Mouse (Mus musculus): ENCODE data around the gene Gm4070. TPM values are rescaled to one million over a fixed set of nuclear protein-coding genes. Genes with fewer than 3 reads are reported as not detected.
"Not testable (repeated sequence)": the region's sequence is repeated elsewhere in the genome, so short reads cannot be mapped to it uniquely, and the experiment has no call there.

Gm4070 gene
- polyA plus RNA-seq (2015; fragmentation: Nextera tagmentation; extraction: Ambion mirVana) = 0.50 and 0.66 TPM in 2 replicates

DNA sequence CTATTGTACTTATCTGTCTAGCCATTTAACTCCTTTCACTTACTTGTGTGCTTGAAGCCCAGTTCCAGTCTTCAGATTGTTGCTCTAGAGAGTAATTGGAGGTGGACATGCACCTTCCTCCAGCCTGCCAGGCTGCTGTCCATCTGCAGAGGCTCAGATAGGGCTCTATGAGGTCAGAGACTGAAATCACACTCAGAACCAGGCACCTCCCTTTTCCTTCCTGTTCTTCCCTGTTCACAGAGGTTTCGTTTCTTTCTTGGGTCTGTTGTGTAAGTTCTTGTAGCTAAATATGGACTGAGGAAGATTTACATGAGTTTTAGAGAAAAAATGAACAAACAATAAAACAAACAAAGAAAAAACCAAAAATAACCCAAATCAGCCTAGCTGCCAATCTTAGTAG is at the start of gene Gm4070:
Gene Gm4070, minus strand, starts transcription at position 156 of the 400 bp plus-strand sequence.
- not testable (repeated sequence) for H3K27ac ChIP-seq; H3K9ac ChIP-seq; H3K4me1 ChIP-seq; H3K27me3 ChIP-seq; ATAC-seq (replicated peaks; ENCODE audit: low FRiP score); H3K4me3 ChIP-seq (replicated peaks); H3K36me3 ChIP-seq; H3K4me2 ChIP-seq; H3K9me3 ChIP-seq (replicated peaks)
- WGBS = 73% methylated on average over 1 of the region's 1 CpGs

DNA sequence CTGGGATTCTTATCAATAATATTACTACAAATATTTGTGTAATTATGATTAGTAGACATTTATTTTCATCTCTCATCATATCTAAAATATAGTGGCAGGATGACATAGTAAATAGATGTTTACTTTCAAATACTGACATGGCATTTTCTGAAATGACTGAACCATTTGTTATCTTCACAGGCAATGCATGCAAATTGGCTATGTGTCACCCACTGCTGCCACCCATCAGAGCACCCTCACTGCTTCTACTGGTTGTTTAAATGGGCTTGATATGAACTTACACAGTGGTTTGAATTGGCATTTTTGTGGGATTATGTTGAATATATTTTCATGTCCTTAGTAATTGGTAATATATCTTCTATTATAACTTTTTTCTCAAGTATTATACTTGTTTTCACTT is 773 bp upstream of the Gm4070 start:
- not testable (repeated sequence) for H3K9me3 ChIP-seq (replicated peaks); H3K27ac ChIP-seq; ATAC-seq (replicated peaks; ENCODE audit: low FRiP score); H3K27me3 ChIP-seq; H3K36me3 ChIP-seq; H3K4me3 ChIP-seq (replicated peaks); H3K4me1 ChIP-seq; H3K4me2 ChIP-seq; H3K9ac ChIP-seq

- not testable (repeated sequence) for H3K27me3 ChIP-seq; H3K4me2 ChIP-seq; H3K4me3 ChIP-seq (replicated peaks); H3K36me3 ChIP-seq; H3K9me3 ChIP-seq (replicated peaks); H3K27ac ChIP-seq; H3K4me1 ChIP-seq; H3K9ac ChIP-seq
- WGBS = no CpG with 5 or more reads among the region's 5 CpGs
- peak; percentile 58; the same call in 1 of the 2 replicates for ATAC-seq (replicated peaks; ENCODE audit: low FRiP score)
Measured at GRCm38 (mm10) chr7:105952408-105952807, 1.4 kb downstream of the Gm4070 start.

DNA sequence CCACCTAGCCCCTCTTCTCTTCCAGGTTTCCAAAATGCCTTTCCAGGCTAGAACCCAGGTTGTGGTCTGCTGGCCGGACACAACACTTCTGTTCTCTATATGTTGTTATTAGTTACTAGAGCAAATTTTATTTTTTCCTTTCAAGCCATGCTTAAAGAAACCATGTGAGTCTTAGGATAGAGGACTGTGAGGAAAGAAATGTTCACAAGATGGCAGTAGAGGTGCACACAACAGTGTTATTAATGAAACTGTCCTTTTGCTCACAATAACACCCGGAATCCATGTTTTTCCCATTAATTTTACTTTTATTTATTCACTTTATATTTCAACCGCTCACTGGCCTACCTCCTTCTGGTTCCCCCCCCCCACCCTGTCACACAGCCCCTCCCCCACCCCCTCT is 8.5 kb downstream of the Gm4070 start:
- not testable (repeated sequence) for H3K9ac ChIP-seq; H3K9me3 ChIP-seq (replicated peaks); H3K27me3 ChIP-seq; H3K4me1 ChIP-seq; H3K4me3 ChIP-seq (replicated peaks); H3K36me3 ChIP-seq; H3K4me2 ChIP-seq; ATAC-seq (replicated peaks; ENCODE audit: low FRiP score); H3K27ac ChIP-seq
- 73% methylated on average over 1 of the region's 3 CpGs for WGBS

DNA sequence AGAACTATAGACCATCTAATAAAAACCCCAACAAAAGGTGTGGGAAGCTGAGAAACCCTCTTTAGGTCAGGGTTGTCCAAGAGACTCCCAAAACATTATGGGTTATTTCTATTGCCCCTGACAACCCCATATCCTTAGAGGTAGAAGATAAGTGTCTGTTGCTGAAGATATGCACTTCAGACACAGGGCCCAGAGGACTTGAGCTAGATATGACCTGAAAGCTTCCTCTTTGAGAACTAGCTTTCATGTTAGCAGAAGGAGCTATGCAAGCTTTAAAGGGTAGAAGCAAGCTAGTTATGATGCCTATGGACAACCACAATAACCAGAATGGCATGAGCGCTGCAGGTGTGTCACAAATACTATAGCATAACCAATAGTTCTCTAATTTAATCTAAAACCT is 21.6 kb downstream of the Gm4070 start:
- not testable (repeated sequence) for ATAC-seq (replicated peaks; ENCODE audit: low FRiP score); H3K9me3 ChIP-seq (replicated peaks); H3K27me3 ChIP-seq; H3K36me3 ChIP-seq; H3K27ac ChIP-seq; H3K9ac ChIP-seq; H3K4me2 ChIP-seq; H3K4me3 ChIP-seq (replicated peaks); H3K4me1 ChIP-seq
- WGBS = no CpG with 5 or more reads among the region's 1 CpGs

- not testable (repeated sequence) for H3K36me3 ChIP-seq; H3K9ac ChIP-seq; H3K4me1 ChIP-seq; H3K27me3 ChIP-seq; H3K9me3 ChIP-seq (replicated peaks); H3K4me2 ChIP-seq; H3K4me3 ChIP-seq (replicated peaks); H3K27ac ChIP-seq
- 0 out of 2 replicates have a peak, but pooled peaks have one; percentile 46 for ATAC-seq (replicated peaks; ENCODE audit: low FRiP score)
- WGBS = 90% methylated on average over 1 of the region's 2 CpGs
Measured at GRCm38 (mm10) chr7:105883588-105884336, 70.0 kb downstream of the Gm4070 start.

DNA sequence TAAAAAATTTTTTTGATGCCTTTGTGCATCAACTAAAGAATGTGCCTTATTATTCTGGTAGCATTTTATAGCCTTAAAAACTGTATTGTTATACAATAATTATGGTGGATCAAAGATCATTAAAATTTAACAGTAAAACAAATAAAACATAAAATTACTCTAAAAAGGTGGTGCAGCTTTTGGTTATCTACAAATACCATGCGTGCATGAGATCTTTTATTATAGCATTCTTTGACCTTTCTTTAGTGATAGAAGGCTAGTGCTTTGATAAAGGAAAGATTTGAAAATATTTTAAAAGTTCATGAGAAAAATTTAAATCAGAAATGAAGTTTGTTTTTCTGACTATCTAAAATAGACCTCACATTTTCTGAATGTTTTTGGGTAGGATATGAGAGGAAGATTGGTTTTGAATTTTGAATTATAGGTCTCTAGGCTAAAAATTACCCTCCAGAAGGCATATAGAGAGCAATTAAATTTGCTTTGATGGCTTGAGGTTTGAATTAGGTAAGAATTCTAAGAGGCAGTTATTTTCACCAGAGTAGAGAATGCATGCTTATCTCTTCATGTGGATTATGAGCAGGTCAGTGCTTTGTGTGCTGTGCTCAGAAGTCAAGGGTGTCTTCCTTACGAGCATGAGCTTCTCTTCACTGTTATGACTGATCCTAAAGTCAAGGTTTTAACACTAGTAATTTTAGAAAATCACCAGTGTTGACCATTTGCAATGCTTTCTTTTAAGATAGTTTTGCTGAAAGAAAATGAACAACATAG is 73.9 kb downstream of the Gm4070 start:
- not testable (repeated sequence) for H3K9me3 ChIP-seq (replicated peaks); H3K27ac ChIP-seq; H3K4me1 ChIP-seq; ATAC-seq (replicated peaks; ENCODE audit: low FRiP score); H3K36me3 ChIP-seq; H3K9ac ChIP-seq; H3K27me3 ChIP-seq; H3K4me2 ChIP-seq; H3K4me3 ChIP-seq (replicated peaks)
- WGBS = 75% methylated on average over 1 of the region's 2 CpGs

DNA sequence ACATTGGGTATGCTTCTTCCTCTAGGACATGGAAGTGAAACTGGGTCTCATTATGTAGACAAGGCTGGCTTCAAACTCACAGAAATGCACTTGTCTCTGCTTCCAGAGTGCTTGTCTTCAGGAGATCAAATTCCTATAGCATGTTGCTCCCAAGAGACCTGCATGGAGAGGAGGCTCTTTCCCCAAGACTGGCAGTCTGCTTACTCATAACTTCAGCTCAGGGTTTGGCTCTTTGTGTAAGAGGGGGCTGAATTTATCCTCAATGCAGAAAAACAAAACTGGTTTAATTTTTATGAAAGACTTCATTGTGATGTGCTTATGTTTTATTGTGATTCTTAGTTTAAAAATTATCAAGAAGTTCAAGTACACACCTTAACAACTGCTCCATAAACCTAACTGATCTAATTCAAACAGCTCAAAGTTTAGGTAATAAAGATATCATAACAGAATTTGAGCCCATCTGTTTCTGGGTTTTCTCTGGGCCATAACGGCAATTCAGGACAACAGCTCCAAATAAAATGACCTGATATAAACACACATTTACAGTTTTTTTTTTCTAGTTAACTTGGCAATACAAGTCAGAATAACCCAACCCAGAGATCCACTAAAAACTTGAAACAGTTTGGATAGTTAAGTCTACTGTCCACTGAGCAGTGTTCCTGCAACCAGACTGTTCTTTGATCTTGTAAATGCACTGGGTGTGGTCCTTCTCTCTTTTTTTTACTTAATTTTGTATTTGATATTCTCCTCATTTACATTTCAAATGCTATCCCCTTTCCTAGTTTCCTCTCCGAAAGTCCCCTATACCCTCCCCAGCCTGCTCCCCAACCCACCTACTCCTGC is 97.8 kb downstream of the Gm4070 start:
- H3K4me2 ChIP-seq; H3K9me3 ChIP-seq (replicated peaks); H3K4me1 ChIP-seq; ATAC-seq (replicated peaks; ENCODE audit: low FRiP score); H3K4me3 ChIP-seq (replicated peaks); H3K9ac ChIP-seq; H3K36me3 ChIP-seq; H3K27ac ChIP-seq; H3K27me3 ChIP-seq: not testable (repeated sequence)
- no CpG with 5 or more reads among the region's 2 CpGs for WGBS

Other genes starting within 250 kb of the Gm4070 start
- gene Ilk, start 217.4 kb downstream of the Gm4070 start, polyA plus RNA-seq (2015; fragmentation: Nextera tagmentation; extraction: Ambion mirVana) = 331 and 360 TPM in 2 replicates
- gene Rrp8, start 216.6 kb downstream of the Gm4070 start, polyA plus RNA-seq (2015; fragmentation: Nextera tagmentation; extraction: Ambion mirVana) = 44.8 and 49.6 TPM in 2 replicates
- gene Taf10, start 209.6 kb downstream of the Gm4070 start, polyA plus RNA-seq (2015; fragmentation: Nextera tagmentation; extraction: Ambion mirVana) = 127 and 136 TPM in 2 replicates
- gene Tpp1, start 201.7 kb downstream of the Gm4070 start, polyA plus RNA-seq (2015; fragmentation: Nextera tagmentation; extraction: Ambion mirVana) = 92.7 and 94.9 TPM in 2 replicates
- gene Dchs1, start 166.3 kb downstream of the Gm4070 start, polyA plus RNA-seq (2015; fragmentation: Nextera tagmentation; extraction: Ambion mirVana) = 10.2 and 12.1 TPM in 2 replicates
- 397 and 398 TPM in 2 replicates for gene Mrpl17, start 142.9 kb downstream of the Gm4070 start, polyA plus RNA-seq (2015; fragmentation: Nextera tagmentation; extraction: Ambion mirVana)

Data from kidney, embryonic 15.5 days (tissue).